In the genomic region with DNA sequence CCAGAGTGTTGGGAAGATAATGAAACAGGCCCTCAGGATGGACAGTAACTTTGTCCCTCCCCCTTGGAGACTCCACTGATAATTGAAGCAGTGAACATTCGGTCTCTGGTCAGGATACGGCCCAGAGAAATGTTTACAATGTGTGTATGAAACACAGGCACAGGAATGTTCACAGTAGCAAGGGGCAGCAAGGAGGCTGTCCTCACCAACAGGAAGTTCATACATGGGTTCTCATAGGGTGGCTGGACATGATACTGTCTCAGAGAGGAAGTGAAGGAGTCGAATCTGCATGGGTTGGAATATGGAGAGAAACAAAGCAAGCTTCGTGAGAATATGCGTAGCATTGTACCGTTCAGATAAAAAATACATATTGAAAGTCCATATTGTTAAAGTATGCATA, we compare ENCODE assay signal across 15 mouse cellular contexts.
"Had no signal": no experiment of that assay in that cellular context is flagged by ENCODE, and none has a peak within 500 bp of the region (broad histone marks: within the 10 kb centered on the region; RNA-seq: fewer than 3 reads in every experiment).

No protein-coding gene starts in this region.

- H3K4me3 ChIP-seq: liver, embryonic 13.5 days; midbrain, embryonic 10.5 days; midbrain, embryonic 13.5 days; myocyte; neural tube, embryonic 13.5 days had no signal

- H3K9me3 ChIP-seq: liver, embryonic 13.5 days; midbrain, embryonic 10.5 days; midbrain, embryonic 13.5 days; neural tube, embryonic 13.5 days had no signal

- ATAC-seq: midbrain, embryonic 13.5 days; midbrain, embryonic 16.5 days had no signal

- H3K4me2 ChIP-seq: liver, embryonic 13.5 days; midbrain, embryonic 13.5 days; neural tube, embryonic 13.5 days had no signal

- H3K27ac ChIP-seq: liver, embryonic 13.5 days; midbrain, embryonic 10.5 days; midbrain, embryonic 13.5 days; neural tube, embryonic 13.5 days had no signal

- H3K4me1 ChIP-seq: midbrain, embryonic 10.5 days; midbrain, embryonic 13.5 days; neural tube, embryonic 13.5 days had no signal

- H3K27me3 ChIP-seq: liver, embryonic 13.5 days; neural tube, embryonic 13.5 days had no signal

- H3K36me3 ChIP-seq: liver, embryonic 13.5 days; midbrain, embryonic 10.5 days; midbrain, embryonic 13.5 days; neural tube, embryonic 13.5 days had no signal

- H3K9ac ChIP-seq: liver, embryonic 13.5 days; midbrain, embryonic 13.5 days; neural tube, embryonic 13.5 days had no signal

- DNase-seq: kidney, adult 11 months; kidney, adult 8-10 months; kidney, postnatal 14 days; left cerebral cortex, postnatal 4 days; liver, embryonic 13.5 days; lung, adult 2 months; lung, postnatal 36 days; retina, postnatal 1 day; thymus, adult 18-20 months; thymus, postnatal 36 days had no signal
